Mouse (Mus musculus): ENCODE results near the gene Slc25a13. TPM values are rescaled to one million over a fixed set of nuclear protein-coding genes. Genes with fewer than 3 reads are reported as not detected.

Slc25a13 gene
- polyA plus RNA-seq, 2 experiments from 2014 or later, result 6.4 to 14.0 TPM

DNA sequence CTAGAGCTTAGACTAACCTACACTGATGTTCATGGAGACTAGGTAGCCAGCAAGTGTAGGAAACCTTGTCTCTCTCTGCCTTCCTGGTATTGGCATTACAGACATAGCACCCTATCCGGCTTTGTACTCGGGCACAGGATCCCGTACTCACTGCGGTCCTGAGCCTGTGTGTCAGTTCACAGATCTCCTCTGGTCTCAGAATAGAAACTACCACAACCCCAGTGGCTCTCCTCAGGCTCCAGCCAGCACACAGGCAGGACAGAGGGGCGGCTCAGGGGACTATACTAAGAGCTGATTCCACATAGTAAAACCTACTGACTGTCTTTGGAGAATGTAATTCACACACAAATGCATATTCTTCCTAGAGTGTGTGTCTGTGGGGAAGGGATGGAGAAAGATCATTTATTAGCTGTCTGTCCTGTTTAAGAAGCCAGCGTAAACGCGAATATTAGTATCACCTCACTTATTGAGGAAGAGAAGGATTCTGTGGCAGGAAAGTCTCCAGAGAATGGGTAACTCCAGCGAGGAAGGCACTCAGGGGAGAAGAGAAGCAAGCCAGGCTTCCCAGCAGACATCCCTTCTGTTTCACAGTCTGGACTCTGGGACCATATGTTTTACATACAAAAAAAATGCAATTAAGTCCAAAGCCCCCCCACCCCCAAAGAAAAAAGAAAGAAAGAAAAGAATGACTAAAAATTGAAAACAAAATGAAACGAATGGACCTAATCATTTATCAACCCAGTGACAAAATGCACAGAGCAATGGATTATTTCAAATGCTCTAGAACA lies 49.4 kb downstream of the Slc25a13 start:
- ATAC-seq, result no peak

DNA sequence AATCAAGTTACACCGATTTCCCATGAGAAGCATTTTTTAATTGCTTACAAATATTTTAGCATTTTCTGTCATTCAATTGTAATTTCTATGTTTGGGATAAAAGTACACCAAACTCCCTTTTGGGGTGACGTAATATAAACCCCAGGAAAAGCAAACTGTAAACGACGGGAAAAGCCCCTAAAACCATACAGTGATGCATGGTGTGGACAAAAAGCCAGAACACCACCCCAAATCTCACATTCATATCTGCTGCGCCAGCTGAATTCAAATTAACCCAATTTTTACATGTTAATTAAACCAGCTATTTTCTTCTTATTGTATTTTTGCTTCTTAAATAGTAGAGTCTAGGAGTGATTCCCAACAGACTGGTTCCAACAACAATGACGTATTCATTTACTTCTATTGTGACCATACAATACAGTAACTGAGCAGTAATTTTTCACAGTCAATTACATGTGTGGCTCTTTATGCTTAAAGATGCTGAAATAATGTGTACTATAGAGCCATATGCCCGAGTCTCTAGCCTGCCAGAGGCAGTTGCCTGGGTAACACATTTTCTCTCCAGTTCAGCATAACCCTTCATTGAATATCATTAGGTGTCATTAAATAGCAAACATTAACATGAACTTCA lies 53.9 kb downstream of the Slc25a13 start:
- no peak for ATAC-seq

- no peak for ATAC-seq
Observed at GRCm38 (mm10) chr6:6162146-6162545, 54.8 kb downstream of the Slc25a13 start.

DNA sequence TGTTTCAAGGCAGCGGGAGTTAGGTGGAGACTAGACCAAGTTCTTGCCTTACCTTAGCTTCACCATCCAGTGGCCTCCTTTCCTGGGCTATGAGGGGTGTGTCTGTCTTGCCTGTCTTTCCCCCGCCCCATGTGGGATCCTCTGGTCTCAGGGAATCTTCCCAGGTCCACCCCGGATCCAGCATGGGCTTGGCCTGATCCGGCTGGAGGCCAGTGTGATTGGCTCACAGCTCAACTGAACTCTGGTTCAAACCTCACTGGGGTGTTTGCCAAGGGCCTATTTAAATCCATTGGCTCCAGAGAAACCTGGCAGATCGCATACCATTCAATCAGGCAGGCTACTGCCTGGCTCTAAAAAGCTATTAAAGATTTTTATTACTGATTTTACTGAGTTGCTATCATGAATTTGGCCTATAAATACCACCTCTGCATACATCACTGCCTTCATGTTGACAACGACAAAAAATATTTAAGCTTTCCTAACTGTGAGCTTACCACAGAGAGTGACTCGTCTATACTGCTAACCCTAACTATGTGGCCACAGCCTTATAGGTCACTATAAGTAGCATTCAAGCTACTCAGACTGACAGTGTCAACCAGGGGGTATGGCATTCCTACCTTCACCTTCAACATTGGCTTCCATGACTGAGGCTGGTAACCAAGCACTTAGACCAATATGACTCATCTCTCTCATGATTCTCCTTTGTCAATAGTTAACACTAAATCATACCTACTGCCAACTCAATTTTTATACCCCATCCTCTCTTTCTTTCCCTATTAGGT lies 56.1 kb downstream of the Slc25a13 start:
- ATAC-seq, result no peak

- ATAC-seq, result no peak
Observed at GRCm38 (mm10) chr6:6159221-6159859, 57.6 kb downstream of the Slc25a13 start.

DNA sequence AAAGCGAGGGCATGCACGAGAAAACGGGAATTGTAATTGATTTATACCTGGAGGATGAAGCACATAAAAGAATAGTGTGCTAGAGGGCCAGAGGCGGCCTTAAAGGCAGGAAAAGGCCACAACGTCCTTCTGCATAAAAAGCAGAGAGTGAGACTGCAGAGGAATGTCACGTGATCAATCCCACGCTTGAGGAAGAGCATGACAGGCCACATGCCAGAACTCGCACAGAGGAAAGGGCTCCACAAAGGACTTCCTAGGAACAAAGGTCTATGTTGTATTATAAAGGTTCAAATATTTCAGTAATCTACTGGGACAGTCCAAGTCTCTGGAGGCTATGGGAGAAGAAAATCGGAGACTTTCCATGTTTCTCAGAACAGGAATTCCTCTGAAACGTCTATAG lies 63.5 kb downstream of the Slc25a13 start:
- ATAC-seq, result no peak

- no peak for ATAC-seq
Observed at GRCm38 (mm10) chr6:6150811-6151210, 66.2 kb downstream of the Slc25a13 start.

DNA sequence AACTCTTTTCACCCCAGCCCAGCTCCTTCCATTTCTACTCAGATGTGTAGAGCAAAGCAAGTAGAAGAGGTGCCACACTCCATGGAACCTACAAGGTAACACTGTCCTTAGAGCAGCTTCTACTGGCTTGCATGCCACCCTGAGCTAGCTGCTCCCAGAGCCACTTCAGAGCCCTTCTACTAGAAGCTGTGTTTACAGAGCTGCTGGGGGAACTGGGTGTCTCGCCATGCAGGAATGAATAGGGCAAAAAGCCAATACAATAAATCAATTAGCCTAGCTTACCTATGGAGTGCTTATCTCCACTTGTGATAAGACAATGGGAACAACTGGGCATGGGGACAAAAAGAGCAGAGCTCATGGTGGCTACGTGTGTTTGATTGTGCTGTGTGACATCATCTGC lies 67.2 kb downstream of the Slc25a13 start:
- no peak for ATAC-seq

- no peak for ATAC-seq
Observed at GRCm38 (mm10) chr6:6149329-6149728, 67.6 kb downstream of the Slc25a13 start.

DNA sequence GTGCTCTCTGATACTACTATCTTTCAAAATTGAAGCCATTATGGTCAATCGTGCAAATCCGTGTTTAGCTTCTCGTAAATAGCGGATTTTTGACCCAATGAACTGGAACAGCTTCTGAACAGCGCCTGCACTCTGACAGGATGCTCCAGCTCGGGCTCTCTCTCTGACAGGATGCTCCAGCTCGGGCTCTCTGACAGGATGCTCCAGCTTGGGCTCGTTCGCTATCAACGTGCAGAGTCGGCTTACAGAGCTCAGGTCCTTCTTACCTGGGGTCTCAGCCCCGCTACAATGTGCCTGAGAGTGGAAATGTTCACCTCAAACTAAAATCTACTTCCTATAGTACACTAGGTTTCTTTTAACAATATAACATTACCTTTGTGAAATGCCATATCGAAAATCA lies 71.6 kb downstream of the Slc25a13 start:
- no peak for ATAC-seq

GRCm38 (mm10) chr6:6143525-6143924 lies 73.4 kb downstream of the Slc25a13 start:
- ATAC-seq, result no peak

GRCm38 (mm10) chr6:6140370-6140769 lies 76.6 kb downstream of the Slc25a13 start:
- ATAC-seq, result no peak

GRCm38 (mm10) chr6:6139061-6139460 lies 77.9 kb downstream of the Slc25a13 start:
- ATAC-seq, result no peak

DNA sequence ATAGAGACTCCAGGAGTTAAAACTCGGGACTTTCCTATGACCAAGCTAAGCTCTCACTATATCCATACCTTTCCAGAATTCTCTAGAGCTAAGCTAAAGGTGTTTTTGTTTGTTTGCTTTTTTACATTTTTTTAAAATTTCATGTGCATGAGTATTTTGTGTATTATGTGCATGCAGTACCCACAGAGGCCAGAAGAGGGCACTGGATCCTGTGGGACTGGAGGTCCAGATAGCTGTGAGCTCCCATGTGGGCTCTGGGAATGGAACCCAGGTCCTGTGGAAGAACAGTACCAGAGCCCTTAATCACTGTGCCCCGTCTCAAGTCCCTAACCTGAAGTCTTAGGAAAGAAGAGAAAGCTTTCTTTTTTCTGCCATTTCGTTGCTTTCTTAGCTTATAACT lies 80.2 kb downstream of the Slc25a13 start:
- ATAC-seq, result no peak

DNA sequence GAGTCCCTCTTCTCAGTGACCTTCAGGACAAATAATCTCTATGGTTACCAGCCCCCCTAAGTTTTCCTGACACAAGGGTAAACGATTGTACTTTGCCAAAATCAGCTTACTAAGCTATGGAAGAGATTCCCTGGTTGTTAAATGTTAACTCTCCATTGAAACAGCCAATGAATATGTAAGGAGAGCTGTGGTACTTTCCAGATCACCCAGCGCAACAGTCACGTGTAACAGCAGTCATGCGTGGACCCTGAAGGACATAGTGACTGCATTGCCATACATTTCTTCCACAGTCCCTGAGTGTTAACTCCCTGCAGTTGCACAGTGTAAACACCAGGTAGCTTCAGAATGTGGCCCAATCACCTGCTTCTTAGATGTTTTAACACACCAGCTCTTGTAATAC lies 82.0 kb downstream of the Slc25a13 start:
- no peak for ATAC-seq

DNA sequence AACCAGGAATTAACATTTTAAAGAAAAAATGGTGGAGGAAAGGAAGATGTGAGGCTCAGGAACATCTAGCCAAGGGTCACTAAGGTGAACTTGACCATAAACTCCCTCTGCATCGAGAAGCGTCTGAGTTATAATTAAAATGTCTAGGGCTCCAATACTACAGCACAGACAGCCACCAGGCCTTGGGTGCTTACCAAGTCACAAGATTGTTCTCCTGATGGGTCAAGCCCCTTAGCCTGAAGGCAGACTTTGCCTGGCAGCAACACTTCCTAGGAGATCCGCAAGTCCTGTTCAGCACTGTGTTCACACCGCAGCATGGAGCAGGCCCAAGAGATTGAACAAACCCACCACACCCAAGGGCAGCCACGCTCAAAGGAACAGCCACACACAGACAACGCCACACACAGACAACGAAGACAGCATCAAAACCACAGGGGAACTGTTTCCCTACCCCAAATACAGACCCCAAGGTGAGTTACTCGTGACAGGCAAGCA lies 83.4 kb downstream of the Slc25a13 start:
- ATAC-seq, result no peak

DNA sequence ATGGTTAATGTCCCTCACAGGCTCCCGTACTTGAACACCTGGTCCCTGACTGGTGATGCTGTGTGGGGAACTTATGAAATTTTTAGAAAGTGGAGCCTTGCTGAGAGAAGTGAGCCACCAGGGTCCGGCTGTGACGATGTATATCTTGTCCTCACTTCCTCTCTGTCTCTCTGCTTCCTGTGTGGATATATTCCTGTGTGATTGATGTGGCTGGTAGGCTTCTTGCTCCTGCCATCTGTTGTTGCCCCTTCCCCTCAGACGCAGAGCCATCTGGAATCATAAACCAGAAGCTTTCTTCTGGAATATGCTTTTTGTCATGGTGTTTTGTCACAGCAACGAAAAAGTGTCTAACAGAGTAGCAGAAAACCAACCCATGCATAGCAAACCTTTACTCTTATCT lies 84.9 kb downstream of the Slc25a13 start:
- no peak for ATAC-seq

GRCm38 (mm10) chr6:6125620-6126019 lies 91.4 kb downstream of the Slc25a13 start:
- no peak for ATAC-seq

DNA sequence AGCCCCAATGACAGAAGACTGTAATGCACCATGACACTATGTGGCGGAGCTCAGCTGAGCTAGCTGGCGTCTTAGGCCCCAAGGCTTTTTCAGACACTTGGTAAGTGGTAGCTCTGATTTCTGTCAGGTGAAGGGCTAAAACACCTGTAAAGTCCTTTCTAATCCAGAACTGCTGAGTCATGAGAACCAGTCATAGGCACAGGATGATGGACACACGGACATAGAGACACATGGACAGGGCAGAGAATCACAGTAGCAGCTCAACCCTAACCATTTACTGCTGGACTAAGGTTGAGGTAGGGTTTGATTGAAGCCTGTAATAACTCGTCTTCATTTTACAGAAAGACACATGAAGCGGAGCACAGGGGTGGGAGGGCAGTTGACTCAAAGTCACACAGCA lies 95.1 kb downstream of the Slc25a13 start:
- ATAC-seq, result no peak

GRCm38 (mm10) chr6:6120841-6121240 lies 96.1 kb downstream of the Slc25a13 start:
- ATAC-seq, result no peak

DNA sequence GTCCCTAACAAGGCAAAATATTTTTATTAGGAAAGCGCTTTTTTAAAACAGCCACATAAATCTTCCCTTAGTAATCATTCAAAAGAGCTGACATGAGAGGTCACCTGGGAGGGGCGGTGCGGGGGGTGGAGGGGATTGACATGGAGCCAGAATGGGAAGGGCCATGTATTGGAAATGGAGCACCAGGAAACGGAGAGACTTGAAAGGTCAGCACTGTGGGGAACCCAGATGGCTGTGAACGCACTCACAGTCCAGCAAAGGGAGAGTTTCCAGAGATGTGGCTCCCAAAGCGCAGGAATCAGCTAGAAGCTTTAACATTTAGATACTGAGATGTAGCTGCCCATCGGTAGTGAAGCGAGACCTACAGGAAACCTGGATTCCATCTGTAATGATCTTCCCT lies 101.2 kb downstream of the Slc25a13 start:
- no peak for ATAC-seq

DNA sequence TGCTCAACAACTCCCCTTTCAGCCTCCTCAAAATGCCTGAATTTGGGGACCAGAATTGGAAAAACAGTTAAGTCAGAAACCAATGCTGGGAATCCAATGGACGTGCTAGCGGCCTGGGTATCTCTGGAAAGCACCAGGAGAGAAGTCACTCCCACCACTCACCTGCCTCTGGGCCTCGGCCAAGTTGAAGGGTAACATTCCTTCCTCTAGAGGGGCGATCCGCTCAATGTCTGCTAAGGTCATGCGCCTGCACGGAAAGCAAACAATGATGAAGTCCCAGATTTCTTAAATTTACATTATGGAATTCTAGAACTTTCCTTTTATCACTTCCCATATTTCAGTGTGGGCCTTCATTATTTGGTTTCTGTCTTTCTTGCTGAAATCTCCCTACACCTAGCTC lies 103.2 kb downstream of the Slc25a13 start:
- no peak for ATAC-seq
